Mouse (Mus musculus): ENCODE measurements at regions not wholly inside any gene's neighbourhood (a gene's known extent, or its start where the extent isn't known, plus 50 kb on each side); places are given as distances from the start of the nearest gene placed in this dataset.

DNA sequence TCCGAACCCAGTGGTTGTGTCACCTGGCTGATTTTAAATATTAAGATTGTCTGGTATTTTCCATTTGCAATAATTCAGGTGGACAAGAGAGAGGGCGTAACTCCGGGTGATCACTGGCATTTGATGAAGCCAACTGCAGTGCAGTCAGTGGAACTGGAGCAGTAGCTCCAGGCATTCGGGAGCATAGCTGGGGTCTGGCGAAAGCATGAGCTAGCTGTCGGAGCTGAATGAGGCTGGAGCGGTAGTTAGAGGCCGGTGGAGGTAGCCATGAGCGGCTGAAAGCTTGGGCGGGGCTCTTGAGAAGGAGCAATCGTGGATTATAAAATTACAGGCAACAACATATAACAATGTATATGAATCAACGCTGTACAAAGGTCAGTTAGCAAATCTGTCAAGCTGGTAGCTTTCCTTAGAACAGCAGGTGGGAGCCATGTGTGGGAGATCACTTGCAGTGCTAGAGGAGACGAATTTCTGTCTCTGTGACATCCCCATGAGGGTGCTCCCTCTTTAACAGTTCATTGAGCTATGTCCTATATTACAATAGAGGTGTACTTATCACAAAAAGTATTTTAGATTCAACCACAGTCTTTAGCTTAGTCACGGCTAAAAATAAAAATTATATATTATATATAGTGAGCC is 1415.0 kb upstream of the 1700008P02Rik start:
- Histone ChIP-seq H3K27ac (replicated peaks; ENCODE audit: low read depth, low read length) (no peak overlapping the region), H3K9me3 (ENCODE audit: control insufficient read depth, low read length) (no peaks in the 10 kb centered on the region), H3K36me3 (ENCODE audit: control insufficient read depth, insufficient read depth, low read length) (no peaks in the 10 kb centered on the region), H3K4me1 (ENCODE audit: control insufficient read depth, insufficient read depth, low read length) (no peaks in the 10 kb centered on the region), H3K9ac (replicated peaks; ENCODE audit: low read length) (no peak overlapping the region), H3K4me3 (replicated peaks; ENCODE audit: low read depth, low read length) (no peak overlapping the region), H3K27me3 (ENCODE audit: control insufficient read depth, insufficient read depth, low read length) (no peaks in the 10 kb centered on the region), H3K4me2 (ENCODE audit: low read length) (no peak overlapping the region)
- ATAC-seq (ENCODE audit: low FRiP score, low TSS enrichment) (no peak), DNase-seq (no peak)
- whole genome bisulfite sequencing, result 81% methylated on average over 14 of the region's 14 CpGs

DNA sequence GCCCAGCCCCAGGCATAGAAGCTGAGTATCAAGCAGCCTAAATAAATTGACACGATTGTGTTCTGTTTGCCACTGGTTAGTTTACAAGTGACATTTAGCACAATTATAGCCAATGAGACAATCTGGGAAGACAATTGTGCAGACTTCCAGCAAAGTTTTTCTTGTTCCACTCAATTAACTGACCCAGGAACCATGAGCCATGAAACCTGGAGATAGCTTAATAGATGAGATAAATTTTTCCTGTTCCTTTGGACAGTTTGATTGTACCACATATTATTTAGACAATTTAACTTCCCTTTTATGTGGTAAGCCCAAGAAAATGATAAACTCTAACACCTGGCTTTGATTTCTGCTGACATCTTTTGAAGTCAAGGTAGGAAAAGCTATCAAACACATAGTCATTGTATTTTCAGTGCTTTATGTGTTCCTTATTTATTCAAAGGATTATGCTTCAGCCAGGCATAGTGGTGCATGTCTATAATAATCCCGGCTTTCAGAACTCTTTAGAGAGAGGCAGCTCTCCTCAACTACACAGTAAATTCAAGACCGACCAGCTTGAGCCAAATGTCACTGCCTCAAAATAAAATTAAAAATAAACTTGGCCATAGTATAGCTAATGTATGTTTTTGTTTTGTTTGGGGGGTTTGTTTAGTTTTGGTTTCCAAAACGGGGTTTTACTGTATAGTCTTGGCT is 1406.2 kb upstream of the 1700008P02Rik start:
- no peaks in the 10 kb centered on the region for H3K4me1 ChIP-seq (ENCODE audit: control insufficient read depth, insufficient read depth, low read length)
- H3K27me3 ChIP-seq (ENCODE audit: control insufficient read depth, insufficient read depth, low read length), result no peaks in the 10 kb centered on the region
- no peak for ATAC-seq (ENCODE audit: low FRiP score, low TSS enrichment)
- no peaks in the 10 kb centered on the region for H3K36me3 ChIP-seq (ENCODE audit: control insufficient read depth, insufficient read depth, low read length)
- no peak overlapping the region for H3K4me3 ChIP-seq (replicated peaks; ENCODE audit: low read depth, low read length)
- no peak overlapping the region for H3K4me2 ChIP-seq (ENCODE audit: low read length)
- no peak for DNase-seq
- no peak overlapping the region for H3K9ac ChIP-seq (replicated peaks; ENCODE audit: low read length)
- H3K9me3 ChIP-seq (ENCODE audit: control insufficient read depth, low read length), result no peaks in the 10 kb centered on the region
- no peak overlapping the region for H3K27ac ChIP-seq (replicated peaks; ENCODE audit: low read depth, low read length)
- WGBS, result 63% methylated on average over 4 of the region's 4 CpGs

DNA sequence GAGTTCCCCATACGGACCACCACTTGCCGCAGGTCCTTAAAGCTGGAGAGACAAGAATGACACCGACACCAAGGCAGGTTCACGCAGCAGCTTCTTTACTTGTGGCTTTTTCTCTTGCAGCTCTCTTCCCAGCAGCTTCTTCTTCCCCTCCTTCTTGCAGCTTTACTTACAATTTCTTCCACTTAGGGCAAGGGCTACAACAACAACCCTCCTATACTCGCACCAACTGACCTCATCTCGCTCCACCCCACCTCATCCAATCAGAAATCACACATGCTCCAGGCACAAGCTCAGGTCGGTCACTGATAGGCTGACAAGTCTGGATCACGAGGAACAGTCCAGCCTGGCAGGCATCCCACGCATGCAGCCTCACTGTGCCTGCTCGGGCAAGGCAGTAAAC is 1402.4 kb upstream of the 1700008P02Rik start:
- 94% methylated on average over 10 of the region's 10 CpGs for WGBS
- Histone ChIP-seq H3K4me1 (ENCODE audit: control insufficient read depth, insufficient read depth, low read length) (0 out of 2 replicates have a peak, but pooled peaks cover under 1% of the 10 kb centered on the region), H3K27me3 (ENCODE audit: control insufficient read depth, insufficient read depth, low read length) (no peaks in the 10 kb centered on the region), H3K27ac (replicated peaks; ENCODE audit: low read depth, low read length) (no peak overlapping the region), H3K9ac (replicated peaks; ENCODE audit: low read length) (no peak overlapping the region), H3K9me3 (ENCODE audit: control insufficient read depth, low read length) (0 out of 2 replicates have a peak, but pooled peaks cover 6% of the 10 kb centered on the region), H3K4me2 (ENCODE audit: low read length) (no peak overlapping the region), H3K36me3 (ENCODE audit: control insufficient read depth, insufficient read depth, low read length) (no peaks in the 10 kb centered on the region), H3K4me3 (replicated peaks; ENCODE audit: low read depth, low read length) (no peak overlapping the region)
- DNase-seq, result no peak
- ATAC-seq (ENCODE audit: low FRiP score, low TSS enrichment), result no peak

DNA sequence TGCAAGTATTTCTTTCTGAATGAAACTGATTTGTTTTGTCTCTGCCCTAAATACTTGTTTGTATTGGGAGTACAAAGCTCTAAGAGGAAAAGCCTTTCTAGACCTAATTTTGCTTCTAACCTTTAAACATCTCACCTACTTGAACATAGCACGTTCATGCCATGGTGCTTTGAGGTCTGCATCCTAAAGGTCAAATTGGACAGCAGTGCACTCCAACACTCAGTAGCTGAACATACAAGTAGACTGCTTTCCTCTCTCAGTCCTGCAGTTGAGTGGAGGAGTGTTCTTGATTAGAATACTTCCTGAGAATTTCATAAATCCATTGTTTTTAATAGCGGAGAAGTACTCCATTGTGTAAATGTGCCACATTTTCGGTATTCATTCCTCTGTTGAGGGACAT is 1397.2 kb upstream of the 1700008P02Rik start:
- ATAC-seq (ENCODE audit: low FRiP score, low TSS enrichment), result no peak
- no peak overlapping the region for H3K4me3 ChIP-seq (replicated peaks; ENCODE audit: low read depth, low read length)
- H3K36me3 ChIP-seq (ENCODE audit: control insufficient read depth, insufficient read depth, low read length), result no peaks in the 10 kb centered on the region
- no peak overlapping the region for H3K4me2 ChIP-seq (ENCODE audit: low read length)
- H3K9me3 ChIP-seq (ENCODE audit: control insufficient read depth, low read length), result 0 out of 2 replicates have a peak, but pooled peaks cover 6% of the 10 kb centered on the region
- peaks cover 7% of the 10 kb centered on the region; the same call in 1 of the 2 replicates for H3K4me1 ChIP-seq (ENCODE audit: control insufficient read depth, insufficient read depth, low read length)
- no peak overlapping the region; the same call in 1 of the 2 replicates for H3K27ac ChIP-seq (replicated peaks; ENCODE audit: low read depth, low read length)
- H3K27me3 ChIP-seq (ENCODE audit: control insufficient read depth, insufficient read depth, low read length), result no peaks in the 10 kb centered on the region
- no peak for DNase-seq
- 79% methylated on average over 3 of the region's 3 CpGs for WGBS
- H3K9ac ChIP-seq (replicated peaks; ENCODE audit: low read length), result no peak overlapping the region

DNA sequence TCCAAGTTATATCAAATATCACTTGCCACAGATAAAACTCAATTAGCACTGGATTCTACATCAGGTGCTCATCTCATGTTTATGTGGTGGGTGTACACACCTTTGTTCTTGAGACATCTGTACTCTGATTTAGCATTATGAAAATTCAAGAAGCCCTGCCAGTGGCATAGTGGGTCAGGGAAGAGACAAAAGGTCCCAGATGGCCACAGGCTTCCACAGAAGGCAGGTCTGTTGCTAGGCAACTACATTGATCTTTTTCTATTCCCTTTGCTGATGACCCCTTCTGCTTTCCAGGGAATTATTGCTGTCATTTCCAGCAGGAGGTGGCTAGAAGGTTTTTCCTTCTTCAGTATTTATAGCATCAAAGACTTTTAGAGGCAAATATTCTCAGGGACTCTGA is 1396.7 kb upstream of the 1700008P02Rik start:
- Histone ChIP-seq H3K27me3 (ENCODE audit: control insufficient read depth, insufficient read depth, low read length) (no peaks in the 10 kb centered on the region), H3K4me2 (ENCODE audit: low read length) (no peak overlapping the region), H3K4me3 (replicated peaks; ENCODE audit: low read depth, low read length) (no peak overlapping the region), H3K36me3 (ENCODE audit: control insufficient read depth, insufficient read depth, low read length) (no peaks in the 10 kb centered on the region), H3K27ac (replicated peaks; ENCODE audit: low read depth, low read length) (peak overlapping the region; percentile 56), H3K9ac (replicated peaks; ENCODE audit: low read length) (no peak overlapping the region), H3K9me3 (ENCODE audit: control insufficient read depth, low read length) (0 out of 2 replicates have a peak, but pooled peaks cover 6% of the 10 kb centered on the region), H3K4me1 (ENCODE audit: control insufficient read depth, insufficient read depth, low read length) (peaks cover 7% of the 10 kb centered on the region; the same call in 1 of the 2 replicates)
- DNase-seq (peak; percentile 74), ATAC-seq (ENCODE audit: low FRiP score, low TSS enrichment) (peak; percentile 81; the same call in 1 of the 2 replicates)

DNA sequence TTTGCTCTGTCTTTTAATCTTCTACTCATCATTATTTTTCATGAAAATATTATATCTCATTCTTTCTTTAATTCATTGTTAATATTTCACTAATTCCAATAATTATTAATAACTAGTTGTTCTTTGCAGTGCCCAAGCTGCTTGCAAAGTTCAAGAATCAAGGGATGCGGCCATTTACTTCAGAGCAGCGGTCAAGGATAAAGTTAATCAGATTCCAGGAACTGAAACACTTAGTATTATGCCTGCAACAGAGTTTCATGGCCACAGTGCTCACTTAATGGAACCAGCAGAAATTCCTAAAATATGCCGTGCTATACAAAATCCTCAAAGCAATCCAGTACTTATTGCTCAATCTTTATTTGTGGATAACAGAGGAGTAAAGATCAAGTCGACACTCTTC is 1389.7 kb upstream of the 1700008P02Rik start:
- Histone ChIP-seq H3K27ac (replicated peaks; ENCODE audit: low read depth, low read length) (no peak overlapping the region), H3K4me1 (ENCODE audit: control insufficient read depth, insufficient read depth, low read length) (no peaks in the 10 kb centered on the region), H3K4me2 (ENCODE audit: low read length) (no peak overlapping the region), H3K9ac (replicated peaks; ENCODE audit: low read length) (no peak overlapping the region), H3K4me3 (replicated peaks; ENCODE audit: low read depth, low read length) (no peak overlapping the region), H3K9me3 (ENCODE audit: control insufficient read depth, low read length) (no peaks in the 10 kb centered on the region), H3K27me3 (ENCODE audit: control insufficient read depth, insufficient read depth, low read length) (no peaks in the 10 kb centered on the region), H3K36me3 (ENCODE audit: control insufficient read depth, insufficient read depth, low read length) (no peaks in the 10 kb centered on the region)
- WGBS, result 89% methylated on average over 4 of the region's 4 CpGs
- DNase-seq, result no peak
- ATAC-seq (ENCODE audit: low FRiP score, low TSS enrichment), result no peak

DNA sequence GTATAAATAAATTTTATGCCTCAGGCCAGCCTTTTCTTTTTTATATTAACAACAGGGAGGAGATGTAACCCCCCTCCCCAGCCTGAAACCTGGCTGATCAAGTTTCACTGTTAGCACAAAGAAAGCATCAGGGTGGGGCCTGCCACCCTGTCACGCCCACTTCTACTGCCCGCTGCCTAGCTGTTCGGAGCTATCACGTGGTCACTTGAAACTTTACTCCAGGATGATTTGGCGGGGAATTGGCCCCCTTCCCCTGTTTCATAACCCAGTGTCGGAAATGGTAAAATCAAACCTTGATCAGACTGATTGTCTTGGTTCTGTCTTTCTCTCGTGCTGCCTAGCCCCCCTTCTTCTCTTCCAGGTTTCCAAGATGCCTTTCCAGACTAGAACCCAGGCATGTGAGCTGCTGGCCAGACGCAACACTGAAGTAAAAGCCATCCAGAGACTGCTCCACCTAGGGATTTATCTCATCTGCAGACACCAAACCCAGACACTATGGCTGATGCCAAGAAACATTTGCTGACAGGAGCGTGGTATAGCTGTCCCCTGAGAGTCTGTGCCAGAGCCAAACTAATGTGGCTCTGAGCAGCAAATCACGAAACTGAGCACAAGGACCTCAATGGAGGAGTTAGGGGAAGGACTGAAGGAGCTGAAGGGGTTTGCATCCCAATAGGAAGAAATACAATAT is 1386.6 kb upstream of the 1700008P02Rik start:
- no peak overlapping the region for H3K4me3 ChIP-seq (replicated peaks; ENCODE audit: low read depth, low read length)
- no peaks in the 10 kb centered on the region for H3K27me3 ChIP-seq (ENCODE audit: control insufficient read depth, insufficient read depth, low read length)
- DNase-seq (no peak), ATAC-seq (ENCODE audit: low FRiP score, low TSS enrichment) (no peak)
- 80% methylated on average over 10 of the region's 10 CpGs for WGBS
- no peak overlapping the region for H3K4me2 ChIP-seq (ENCODE audit: low read length)
- no peaks in the 10 kb centered on the region for H3K36me3 ChIP-seq (ENCODE audit: control insufficient read depth, insufficient read depth, low read length)
- no peaks in the 10 kb centered on the region for H3K9me3 ChIP-seq (ENCODE audit: control insufficient read depth, low read length)
- H3K4me1 ChIP-seq (ENCODE audit: control insufficient read depth, insufficient read depth, low read length), result no peaks in the 10 kb centered on the region
- no peak overlapping the region for H3K9ac ChIP-seq (replicated peaks; ENCODE audit: low read length)
- no peak overlapping the region for H3K27ac ChIP-seq (replicated peaks; ENCODE audit: low read depth, low read length)

DNA sequence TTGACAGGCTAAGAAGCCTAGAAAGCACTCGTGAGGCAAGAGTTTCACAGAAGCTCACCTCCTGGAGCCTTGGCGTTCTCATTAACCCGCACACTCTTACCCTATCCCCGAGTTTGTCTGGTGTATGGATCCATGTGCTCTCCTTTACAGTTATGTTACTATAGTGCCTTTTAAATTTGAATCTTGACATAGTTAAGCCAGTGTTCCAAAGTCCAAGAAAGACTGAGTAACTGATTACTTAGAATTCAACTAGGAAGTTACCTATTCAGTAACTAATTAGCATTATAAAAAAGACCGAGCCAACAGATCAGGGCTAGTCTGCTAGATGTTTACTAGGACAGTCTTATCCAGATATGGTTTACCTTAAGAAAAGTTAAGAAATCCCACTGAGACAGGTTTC is 1386.0 kb upstream of the 1700008P02Rik start:
- Histone ChIP-seq H3K9me3 (ENCODE audit: control insufficient read depth, low read length) (no peaks in the 10 kb centered on the region), H3K4me2 (ENCODE audit: low read length) (no peak overlapping the region), H3K27ac (replicated peaks; ENCODE audit: low read depth, low read length) (no peak overlapping the region), H3K9ac (replicated peaks; ENCODE audit: low read length) (no peak overlapping the region), H3K4me3 (replicated peaks; ENCODE audit: low read depth, low read length) (no peak overlapping the region), H3K27me3 (ENCODE audit: control insufficient read depth, insufficient read depth, low read length) (no peaks in the 10 kb centered on the region), H3K4me1 (ENCODE audit: control insufficient read depth, insufficient read depth, low read length) (no peaks in the 10 kb centered on the region), H3K36me3 (ENCODE audit: control insufficient read depth, insufficient read depth, low read length) (no peaks in the 10 kb centered on the region)
- no peak for ATAC-seq (ENCODE audit: low FRiP score, low TSS enrichment)
- WGBS, result 83% methylated on average over 5 of the region's 5 CpGs
- DNase-seq, result no peak

All from midbrain, embryonic 14.5 days (tissue).